Mouse (Mus musculus): ENCODE data around the gene Lats2.

GRCm38 (mm10) chr14:57701915-57702477, 56.2 kb downstream of the Lats2 start:
- TF ChIP-seq CTCF (IDR thresholded peaks at IDR 0.05; ENCODE audit: extremely low read depth, insufficient read length, insufficient replicate concordance, low read depth, low read length), result no peak
- no peak for TF ChIP-seq POLR2A (IDR thresholded peaks at IDR 0.05; ENCODE audit: low read depth, low read length)
